Mouse (Mus musculus) left cerebral cortex, adult 8-10 months (tissue): ENCODE measurements at regions not wholly inside any gene's neighbourhood (a gene's known extent, or its start where the extent isn't known, plus 50 kb on each side); places are given as distances from the start of the nearest gene placed in this dataset.

ENCODE experiments used
- DNase-seq, 2 experiments: peaks; one replicate each; pipeline ENCODE4 v3.0.0; 2022; ENCODE audit warnings: low spot score in 2 of 2

DNA sequence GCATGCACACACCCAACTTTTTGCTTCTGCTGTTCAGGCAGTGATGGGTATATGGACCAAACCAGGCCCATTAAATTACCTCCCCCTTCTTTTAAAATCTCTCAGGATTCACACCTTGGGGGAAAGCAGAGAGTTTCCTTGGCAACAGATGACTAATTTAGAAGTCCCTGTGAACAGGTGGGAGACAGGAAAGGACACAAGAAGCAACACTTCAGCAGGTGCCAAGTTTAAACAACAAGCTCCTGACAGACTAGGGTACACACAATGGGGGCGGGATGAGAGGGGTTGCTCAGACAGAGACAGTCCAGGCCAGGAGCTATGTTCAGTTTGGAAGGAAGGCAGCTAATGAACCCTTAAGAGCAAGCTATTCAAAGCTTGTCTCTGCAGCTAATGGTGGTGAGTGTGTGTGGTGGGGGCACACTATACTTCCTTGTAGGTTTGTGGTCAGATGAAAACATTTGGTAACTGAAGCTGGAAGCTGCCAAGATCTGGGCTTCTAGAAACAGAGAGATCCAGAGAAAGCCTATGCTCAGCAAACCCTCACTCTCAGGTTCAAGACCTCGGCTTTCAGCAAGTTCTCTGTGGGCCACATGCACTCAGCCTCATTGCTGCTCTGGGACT, 283.0 kb upstream of the Tle3 start:
- DNase-seq = peak in 1 of 2 experiments; percentile 31

DNA sequence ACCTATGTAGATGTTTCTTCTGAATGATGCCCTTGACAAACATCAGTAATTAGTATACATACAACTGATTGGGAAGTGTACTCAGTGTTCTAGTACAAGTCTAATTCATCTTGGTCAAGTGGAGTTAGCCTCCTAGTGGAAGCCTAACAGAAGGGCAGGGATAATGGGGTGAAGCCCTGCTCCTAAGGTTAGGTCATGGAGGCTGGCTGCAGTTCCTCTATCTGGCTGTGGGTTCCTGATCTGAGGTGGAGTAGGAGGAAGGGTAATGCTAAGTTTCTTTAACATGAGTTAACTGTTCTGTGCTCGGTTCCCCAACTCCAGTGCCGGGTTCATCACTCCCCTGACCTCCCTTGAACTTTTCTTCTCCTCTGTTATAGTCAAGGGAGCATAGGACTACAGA, 281.1 kb upstream of the Tle3 start:
- DNase-seq = no peak

DNA sequence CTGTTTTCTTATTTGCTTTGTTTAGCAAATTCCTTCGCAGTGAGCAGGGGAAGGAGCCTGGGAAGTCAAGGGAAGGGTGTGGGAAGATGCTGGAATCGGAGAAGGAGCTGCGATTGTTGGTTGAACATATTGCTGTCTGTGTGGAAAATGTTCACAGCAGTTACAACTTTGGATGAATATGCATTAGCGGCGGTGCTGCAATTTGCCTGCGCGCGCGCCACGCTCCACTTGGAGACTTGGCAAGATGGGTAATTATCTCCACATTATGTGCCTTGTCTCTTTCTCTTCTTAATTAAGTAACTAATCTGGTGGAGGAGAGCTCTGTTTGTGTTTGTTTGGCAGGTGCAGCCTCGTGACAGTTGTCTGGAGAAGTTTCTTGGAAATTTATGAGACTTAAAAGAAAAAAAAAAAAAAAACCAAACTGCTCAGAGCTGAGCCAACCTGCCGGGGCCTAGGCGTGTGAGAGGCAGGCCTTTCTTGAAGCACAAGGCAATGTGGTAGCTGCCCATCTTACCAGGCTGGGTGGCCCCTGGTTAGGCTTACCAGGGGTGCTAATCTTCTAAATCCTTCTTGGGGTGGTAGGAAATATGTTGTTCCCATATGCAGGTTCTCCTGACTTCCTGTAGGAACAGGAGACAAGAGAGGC, 279.2 kb upstream of the Tle3 start:
- peak; percentile 28 to 64 for DNase-seq

DNA sequence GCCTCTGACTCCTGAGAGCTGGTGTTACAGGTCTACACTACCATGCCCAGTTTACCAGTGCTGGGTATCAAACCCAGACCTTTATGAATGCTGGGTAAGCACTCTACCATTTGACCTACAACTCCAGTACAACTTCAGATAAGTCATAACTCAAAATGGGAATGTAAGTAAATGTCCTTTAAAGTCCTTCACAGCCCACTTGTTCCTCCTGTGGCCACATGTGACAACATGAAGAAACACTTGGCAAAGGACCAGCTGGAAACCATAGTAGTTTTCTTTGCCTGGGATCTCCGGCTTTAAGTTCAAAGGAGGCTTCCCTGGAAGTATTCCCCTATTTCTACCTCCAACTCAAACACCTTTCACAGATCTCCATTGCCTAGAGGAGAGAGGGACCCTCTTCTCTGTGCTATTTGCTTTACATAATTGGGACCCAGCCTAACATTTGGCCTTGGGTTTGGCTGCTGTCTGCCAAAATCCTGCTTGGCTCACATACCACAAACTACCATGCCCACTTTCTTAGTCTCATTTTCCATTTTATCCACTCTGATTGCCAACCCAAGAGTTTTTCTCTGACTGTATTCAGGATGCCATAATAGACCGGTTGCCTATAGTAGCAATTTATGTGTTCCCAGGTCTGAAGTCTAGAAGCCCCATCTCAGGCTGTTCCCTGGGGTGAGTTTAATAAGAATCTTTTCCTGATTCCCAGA, 276.9 kb upstream of the Tle3 start:
- no peak for DNase-seq

DNA sequence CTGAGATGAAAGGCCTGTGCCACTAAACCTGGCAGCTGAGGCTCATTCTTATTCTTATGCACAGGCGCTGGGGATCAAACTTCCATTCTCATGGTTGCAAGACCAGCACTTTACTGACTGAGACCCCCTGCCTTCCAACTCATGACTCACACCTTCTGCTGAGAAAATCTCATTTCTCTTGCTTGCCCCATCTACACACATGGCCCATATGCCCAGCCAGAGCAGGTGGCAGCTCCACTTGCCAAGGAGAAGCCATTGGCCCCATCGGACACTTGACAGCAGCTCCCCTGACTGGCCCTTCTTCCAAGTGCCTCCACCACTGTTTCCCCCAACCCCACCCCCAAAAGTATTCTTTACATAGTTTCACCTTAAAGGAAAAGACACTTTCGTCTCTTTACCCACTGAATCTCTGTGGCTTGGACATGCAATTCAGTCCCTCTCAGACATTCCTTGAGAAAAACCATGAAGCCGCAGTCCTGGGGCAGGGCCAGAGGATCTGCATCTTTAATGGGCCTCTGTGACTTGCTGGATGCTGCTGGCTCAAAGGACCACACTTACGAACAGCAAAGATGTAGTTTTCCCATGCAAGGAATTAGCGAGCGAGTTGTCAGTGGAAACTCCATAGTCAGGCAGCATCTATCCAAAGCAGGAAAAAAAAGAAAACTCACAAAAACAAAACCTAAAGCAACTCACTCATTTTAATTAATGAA, 270.3 kb upstream of the Tle3 start:
- DNase-seq = no peak

DNA sequence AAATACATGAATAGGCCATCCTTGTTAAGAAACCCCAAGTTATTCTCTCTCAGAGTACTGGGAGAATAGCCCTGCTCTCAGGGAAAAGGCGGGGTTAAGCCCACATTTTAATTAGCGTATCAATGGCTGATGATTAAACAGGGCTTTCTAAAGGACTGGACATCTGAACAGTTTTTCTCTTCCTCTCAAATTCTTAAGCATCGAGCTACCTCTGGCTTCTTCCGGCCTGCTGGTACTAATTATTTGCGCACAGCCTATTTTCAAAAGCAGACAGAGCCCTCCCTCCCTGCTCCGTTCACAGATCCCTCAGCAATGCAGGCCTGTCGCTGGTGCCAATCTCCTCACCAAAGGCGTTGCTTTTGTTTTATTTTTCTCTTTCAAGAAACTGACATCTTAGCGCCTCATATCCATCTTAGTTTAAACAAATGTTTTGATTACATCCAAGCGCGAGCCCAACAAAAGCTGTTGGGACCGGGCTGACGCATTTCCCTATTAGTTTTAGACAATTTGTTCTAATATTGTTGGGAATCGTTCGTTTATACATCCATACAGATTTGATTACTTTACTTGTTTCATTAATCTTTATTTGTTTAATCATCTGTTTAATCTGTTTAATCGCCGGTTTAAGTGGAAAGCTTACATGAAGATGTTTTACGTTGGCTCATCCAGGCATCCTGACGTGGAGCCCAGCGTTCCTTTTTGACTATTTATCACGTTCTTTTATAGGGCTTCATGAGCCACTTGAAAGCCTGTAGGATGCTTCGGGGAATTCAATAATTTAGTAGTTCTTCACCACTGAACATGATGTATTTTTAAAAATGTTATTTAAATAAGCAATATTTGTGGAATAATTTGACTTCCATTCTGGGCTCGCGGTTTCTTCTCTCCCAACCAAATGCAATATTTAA, 269.5 kb upstream of the Tle3 start:
- no peak for DNase-seq

DNA sequence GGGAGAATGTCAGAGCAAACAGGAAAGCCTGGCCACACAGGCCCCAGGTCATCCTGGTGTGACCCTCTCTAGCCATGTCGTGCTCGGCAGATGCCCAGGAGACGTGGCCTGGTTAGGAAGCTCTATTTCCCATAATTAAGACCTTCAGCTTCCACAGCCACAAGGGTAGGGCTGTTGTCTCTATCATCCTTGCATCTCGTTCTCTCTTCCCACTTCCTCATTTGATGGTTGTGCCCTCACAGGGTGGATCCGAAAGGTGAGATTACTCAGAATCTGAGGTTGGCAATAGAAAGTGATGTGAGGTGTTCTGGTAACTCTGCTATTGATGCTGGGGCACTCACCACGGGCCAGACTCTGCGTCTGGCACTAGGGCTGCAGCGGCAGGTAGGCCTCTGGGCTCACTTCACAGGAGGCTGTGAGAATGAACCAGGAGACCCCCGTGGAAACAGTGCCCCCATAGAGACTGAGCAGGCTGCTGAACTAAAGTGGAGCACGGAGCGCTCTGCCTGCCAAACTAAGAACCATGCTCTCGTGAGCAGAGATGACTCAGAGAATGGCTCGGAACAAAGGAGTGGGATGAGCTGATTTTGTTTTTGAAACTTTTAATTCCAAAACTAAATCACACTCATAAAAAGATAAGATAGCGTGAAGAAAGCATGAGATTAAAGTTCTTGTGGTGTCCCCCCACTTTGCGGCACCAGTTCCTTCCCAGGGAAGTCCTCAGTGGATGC, 266.5 kb upstream of the Tle3 start:
- DNase-seq = no peak

DNA sequence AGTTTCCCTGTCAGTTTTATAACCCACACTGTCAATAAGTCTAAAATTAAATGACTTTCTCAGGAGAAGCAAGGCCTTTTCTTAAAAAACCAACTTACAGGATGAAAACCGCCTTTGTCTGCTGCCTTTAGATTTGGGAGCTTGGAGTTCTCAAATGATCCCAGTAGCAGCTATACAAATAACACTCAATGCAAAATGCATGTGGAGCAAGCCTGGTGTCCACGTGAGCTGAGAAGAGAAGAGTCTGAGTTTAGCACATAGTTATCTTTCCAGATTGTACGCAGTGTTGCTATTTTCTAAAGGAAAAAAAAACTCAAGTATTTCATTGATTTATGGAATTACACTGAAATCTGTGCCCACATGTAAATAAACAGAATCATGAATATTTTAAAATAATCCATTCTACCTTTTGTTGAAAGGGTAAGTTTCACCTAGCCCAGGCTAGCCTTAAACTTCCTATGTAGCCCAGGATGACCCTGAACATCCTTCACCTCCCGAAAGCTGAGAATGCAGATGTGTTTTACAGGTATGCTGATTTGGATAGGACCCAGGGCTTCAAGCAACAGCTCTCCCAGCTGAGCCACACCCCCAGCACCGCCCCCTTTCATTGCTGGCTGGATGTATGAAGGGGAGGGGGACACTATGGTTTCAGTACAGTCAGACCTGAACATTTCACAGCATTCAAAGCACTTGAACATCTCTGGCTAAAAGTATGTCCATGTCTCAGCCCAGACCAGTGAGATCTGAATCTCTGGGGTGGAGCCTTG, 262.5 kb upstream of the Tle3 start:
- no peak for DNase-seq

DNA sequence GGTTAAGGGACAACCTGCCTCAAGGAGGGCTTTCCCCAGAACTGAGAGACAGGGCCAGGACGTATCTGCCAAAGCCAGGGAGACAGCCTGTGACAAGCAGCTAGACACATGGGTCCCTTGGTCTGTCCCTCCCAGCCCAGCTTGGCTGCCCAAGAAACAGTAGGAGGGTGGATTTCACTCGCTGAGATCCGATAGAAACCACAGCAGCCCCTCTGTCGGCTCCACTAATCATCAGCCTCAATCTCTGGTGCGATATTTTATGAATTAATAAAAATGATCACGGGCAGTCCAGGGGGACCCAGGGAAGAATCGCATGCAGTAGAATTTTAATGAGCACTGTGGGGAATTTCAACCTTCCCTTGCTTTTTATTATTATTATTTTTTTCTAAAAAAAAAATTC, 261.0 kb upstream of the Tle3 start:
- DNase-seq = no peak

DNA sequence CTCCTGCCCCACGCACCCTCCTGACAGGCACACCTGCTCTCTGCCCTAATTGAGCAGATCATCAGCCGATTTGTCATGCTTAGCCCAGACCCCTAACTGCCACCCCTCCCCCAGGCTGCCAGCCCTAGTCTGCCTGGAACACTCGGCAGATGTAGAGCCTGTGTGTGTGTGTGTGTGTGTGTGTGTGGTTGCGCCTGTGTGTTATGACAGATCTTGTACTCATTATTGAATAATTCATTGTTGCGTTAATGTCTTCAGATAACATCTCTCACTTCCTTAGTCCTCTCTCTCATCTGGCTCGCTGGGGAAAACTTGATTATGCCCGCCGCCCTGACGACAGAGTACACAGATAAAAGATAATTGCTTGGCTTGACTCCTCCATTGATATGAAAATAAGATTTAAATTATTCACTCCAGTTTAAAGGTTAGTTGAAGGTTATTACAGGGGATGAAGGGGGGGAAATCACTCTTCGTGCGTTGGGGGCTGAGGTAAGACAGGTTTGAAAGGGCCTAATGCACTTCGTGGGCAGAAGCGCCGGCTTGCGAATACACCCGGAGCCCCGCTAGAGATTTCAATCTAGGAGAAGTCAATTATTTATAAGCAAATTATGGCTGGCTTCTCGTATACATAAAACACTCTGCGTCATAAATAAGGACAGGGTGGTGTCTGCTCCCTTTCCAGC, 260.3 kb upstream of the Tle3 start:
- no peak for DNase-seq

DNA sequence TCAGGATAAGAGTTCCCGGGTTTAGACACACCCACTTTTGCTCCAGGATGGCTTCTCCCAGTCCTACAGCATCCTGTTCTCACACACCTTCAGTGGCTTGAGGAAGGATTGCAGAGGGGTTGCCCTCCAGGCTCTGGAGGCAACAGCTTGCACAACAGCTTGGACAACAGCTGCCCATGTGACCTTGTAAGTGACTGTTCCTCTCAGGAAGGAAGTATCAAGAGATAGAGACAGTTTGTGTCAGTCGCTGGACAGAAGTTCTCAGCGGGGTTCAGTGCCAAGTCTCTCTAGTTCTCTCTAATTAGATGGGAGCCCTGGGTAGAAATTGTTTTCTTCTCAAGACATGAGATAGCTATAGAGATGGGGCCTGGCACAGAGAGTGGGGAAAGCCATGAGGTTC, 252.9 kb upstream of the Tle3 start:
- DNase-seq = no peak

DNA sequence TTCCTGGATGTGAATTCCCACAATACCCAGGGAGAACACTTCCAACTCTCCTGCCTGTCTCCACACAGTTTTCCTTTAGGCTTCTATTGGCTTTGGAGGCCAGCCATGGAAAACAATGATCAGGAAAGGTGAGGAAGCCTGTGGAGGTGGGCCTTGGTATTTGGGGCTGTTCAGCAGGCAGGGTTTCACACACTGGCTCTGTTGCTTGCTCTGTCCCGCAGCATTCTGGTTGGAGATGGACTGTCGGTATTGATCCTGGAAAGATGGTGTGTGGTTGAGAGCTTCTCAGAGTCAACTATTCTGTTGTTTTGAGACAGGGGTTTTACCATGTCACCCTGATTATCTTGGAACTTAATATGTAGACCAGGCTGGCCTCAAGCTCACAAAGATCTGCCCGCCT, 251.6 kb upstream of the Tle3 start:
- DNase-seq = no peak

DNA sequence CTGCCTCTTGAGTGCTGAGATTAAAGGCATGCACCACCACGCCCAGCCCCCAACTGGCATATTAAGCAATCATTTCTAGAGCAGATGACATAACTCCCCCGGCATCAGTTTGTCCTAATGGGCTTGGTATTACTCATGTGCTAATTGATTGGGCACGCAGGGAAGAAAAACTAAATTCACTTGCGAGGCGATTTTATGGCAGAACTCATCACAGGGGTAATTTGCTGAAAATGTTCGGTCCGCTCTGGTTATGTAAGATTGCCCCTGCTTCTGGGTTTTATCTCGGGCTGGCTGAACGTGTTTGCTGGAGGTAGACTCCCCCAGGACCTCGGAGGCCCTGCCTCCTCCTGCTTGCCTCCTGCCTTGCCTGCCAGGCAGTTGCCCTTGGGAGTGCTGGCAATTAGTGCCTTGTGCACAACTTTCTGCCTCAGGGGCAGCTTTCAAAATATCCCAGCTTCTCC, 251.2 kb upstream of the Tle3 start:
- DNase-seq = peak in 1 of 2 experiments; percentile 12

DNA sequence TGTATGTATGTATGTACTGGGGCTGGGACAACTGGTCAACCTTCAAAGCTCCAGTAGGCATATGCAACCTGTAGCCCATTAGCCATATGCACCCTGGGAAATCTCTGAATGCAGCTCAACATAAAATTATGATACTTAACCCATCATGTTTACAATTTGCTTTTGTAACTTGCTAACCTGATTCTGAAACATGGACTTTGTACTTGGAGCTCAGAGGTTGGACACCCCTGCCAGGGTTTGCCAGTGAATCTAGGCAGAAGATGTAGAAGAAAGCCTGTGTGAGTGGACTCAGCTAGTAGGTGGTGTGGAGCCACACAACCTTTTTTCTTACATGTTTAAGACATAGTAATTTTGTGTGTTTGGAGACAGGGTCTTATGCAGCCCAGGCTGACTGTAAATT, 248.7 kb upstream of the Tle3 start:
- DNase-seq = no peak

DNA sequence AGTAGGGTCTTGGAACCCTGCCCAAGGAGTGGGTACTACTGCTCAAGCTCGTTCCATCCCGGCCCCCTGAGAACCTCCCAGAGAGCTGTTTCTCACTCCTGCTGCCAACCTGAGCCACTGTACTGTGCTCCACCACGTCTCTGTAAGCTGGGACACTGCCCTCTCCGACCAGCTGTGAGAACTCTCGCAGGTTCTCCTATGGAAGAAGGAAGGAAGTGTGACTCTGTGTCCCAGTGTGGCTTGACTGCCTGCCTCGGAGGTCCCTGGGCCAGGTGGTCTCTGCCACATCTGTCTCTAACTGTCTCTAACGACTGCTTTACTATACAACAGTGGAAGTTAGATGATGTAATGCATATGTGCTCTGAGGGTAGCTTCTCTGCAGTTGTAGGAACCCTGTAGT, 246.4 kb upstream of the Tle3 start:
- DNase-seq = no peak

DNA sequence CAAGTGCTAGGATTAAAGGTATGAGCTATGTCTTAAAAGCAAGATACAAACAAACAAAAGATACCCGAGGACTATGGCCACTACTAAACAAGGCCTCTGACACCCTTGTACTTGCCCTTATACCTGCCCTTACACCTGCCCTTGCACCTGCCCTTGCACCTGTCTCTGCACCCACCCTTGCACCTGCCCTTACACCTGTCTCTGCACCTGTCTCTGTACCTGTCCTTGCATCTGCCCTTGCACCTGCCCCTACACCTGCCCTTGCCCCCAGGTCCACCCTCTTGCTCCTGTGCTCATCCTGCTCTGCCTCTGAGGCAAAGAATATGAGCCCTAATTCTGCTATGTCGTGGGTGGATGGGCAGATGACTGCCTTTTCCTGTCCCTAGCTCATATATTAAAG, 244.1 kb upstream of the Tle3 start:
- no peak for DNase-seq

DNA sequence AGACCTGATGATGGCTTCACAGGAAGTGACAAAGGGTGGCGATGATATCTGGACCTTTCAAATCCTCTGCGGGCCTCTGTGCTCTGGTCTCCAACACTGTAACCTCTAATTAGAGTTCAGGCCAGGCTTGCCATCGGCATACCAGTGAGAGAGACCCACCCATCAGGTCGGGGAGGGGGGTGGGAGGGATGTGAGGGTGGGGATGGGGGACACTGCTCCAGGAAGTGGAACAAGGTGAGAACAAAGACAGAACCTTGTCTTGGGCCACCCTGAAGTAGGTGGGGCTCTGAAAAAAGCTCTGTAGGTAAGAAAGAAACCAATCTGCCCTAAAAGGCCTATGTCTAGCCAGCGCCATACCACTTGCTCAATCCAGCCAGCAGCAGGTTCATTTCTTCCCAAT, 243.0 kb upstream of the Tle3 start:
- DNase-seq = no peak

DNA sequence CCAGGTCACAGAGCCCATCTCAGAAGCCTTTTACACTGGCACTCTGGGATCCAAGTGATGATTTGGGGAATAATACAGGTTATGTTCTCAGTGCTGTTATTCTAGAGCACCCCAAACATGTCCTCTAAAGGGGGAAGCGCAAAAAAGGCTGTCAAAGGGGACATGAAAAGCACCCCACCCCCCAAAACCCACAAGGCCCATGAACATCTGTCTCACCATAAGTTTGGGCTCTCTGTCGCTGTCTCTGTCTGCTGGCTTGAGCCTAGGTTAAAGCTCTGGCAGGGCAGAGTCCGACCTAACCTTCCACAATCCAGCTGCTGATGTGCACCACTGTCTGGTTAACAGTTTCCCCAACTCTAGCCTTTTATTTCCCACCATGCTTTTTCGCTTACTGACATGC, 241.3 kb upstream of the Tle3 start:
- no peak for DNase-seq

DNA sequence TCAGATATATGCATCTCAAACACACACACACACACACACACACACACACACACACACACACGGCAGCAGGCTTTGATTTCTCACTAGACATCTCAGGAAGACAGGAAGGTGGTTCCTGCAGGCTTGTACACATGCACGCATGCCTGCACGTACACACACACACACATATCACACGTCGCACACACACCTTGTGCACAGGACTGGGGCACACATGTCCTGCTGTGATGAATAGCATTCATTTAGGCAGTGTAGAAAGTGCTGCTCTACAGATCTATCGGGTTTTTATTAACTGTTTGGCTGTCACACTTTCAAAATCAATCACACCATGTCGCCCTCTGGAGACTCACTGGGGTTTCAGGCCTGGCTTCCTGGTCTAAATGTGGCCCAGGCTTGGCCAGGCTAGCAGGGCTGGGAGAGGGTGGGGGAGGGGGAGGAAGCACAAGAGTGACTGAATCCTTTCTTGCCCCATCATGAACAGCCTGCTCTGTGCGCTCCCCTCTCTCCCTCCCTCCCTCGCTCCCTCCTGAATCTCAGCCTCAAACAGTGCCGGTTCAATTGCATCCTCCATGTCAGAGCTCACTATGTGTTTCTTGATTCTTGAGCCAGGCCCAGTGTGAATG, 236.8 kb upstream of the Tle3 start:
- DNase-seq = no peak
